Mouse (Mus musculus) gastrocnemius, postnatal 14 days (tissue): ENCODE data around the gene Nav2. TPM values are rescaled to one million over a fixed set of nuclear protein-coding genes. Genes with fewer than 3 reads are reported as not detected.

Experiments used
- DNase-seq: peaks from one replicate; pipeline ENCODE4 v3.0.0; 2021; ENCODE audit warnings: mixed read lengths
- intact Hi-C: fragments of 180-260 bp; cut with DNase I; formaldehyde crosslinking; loops from one replicate; pipeline ENCODE4 v1.15.1; 2025; ENCODE audit warnings: low total_unique reads
- total RNA-seq, 2 experiments: library from RNA; stranded (reverse); gene quantifications; 2 replicates each; pipeline ENCODE4 v1.2.3; 2021

Nav2 gene
- total RNA-seq, 2 experiments from 2014 or later, result 26.2 to 39.3 TPM

DNA sequence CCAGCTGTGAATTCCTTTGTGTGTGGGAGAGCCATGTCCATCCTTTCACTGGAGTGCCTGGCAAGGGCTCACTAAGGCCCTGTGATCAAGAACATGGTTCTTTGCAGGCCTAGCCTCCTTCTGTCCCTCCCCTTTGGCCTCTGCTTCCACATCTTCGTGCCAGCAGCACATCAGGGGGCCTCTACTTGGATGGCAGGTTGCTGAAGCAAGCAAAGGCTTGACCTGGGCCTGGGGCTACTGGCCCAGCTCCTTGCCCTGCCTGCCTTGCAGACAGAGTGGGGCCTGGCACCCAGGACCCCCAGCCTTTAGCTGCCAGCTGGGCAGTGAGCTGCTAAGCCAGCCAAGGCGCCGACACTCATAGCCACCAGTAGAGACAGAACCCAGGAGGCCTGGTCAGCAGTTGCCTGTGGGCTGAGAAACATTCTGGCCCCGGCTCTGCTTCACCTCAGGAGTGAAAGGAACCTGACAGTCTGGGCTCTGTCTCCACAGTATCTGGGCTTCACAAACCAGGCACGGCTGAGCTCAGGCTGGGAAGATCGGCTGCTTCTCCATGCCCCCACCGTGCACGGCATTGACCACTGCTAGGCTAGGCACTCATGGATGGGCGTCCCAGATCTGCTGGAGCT, 267.4 kb downstream of the Nav2 start:
- intact Hi-C loops, result no loop called here
- no peak for DNase-seq

DNA sequence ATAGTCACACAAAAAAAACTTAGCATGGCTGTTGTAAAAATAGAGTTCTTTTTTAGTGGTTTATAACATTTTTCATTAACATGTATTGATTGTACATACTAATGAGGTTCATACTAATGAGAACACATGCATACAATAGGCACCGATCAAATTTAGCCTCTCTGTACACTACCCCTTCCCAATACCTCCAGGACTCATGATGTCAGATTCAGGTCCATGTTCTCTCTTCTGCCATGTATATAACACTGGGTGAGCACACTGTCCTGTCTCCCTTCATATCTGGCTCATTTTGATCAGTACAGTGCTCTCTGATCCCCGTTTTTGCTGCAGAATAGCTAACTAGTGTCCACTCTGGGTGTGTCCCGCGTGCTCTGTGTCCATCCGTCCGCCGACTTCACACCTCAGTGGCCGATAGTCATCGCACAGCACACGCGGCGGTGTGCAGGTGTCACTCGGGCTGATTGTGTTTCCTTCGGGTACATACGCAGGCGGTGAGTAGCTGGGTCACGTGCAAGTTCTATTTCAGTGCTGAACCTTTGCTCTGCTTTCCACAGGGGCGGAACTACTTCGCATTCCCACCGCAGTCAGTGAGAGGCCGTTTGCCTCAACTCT, 268.2 kb downstream of the Nav2 start:
- DNase-seq, result no peak
- intact Hi-C loops, result no loop called here

DNA sequence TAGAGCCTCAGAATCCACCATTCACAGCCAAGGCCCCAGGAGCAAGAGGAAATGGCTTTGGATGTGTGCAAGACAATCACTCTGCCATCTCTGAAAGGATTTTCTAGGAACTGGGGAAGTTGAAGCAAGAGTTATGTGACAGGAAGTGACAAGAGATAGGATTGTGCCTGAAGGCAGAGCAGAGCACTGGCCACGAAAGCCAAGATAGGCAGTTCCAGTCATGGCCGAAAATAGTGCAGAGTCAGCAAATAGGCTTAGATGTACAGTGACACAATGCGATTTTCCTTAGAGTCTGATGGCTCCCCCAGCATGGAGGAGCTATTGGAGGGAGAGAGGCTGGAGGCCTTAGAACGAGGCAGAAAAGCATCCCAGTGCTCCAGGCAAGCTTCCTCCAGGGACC, 269.7 kb downstream of the Nav2 start:
- intact Hi-C loops, result no loop called here
- no peak for DNase-seq

DNA sequence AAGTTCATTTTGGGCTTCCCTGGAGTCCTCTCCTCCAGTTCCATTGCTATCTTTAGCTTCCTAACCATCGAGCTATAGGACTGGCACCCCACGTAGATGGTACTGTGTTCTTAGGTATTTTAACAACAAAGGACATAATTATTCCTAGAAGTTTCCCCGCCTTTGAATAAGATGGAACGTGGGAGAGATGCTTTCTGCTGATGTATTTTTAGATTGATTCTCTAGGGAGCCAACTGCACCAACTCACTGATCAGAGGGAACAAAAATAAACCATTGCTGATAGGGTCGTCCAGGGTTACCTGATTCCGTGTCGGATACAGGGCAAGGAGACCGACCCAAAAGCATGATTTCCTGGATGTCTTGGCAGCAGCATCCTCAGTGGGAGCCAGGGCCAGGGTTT, 272.5 kb downstream of the Nav2 start:
- DNase-seq, result no peak
- intact Hi-C loops, result no loop called here

DNA sequence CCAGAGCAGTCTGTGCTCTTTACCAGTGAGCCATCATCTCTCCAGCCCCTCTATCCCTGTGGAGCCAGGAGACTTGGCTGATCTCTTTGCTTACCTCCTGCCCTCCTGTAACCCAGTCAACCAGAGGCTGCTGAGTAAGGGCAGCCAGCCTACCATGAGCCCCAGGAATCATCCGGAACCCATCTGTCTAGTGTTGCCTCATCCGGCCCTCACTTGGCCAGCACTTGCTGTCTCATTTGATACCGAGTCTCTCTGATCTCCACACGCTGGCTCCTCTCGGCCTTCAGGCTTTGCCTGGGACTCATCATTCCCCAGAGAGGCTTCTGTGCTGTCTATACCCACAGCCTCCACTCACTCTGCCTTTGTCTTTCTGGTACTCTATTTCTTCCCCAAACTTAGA, 273.9 kb downstream of the Nav2 start:
- DNase-seq, result peak; percentile 15
- intact Hi-C loops, result no loop called here

DNA sequence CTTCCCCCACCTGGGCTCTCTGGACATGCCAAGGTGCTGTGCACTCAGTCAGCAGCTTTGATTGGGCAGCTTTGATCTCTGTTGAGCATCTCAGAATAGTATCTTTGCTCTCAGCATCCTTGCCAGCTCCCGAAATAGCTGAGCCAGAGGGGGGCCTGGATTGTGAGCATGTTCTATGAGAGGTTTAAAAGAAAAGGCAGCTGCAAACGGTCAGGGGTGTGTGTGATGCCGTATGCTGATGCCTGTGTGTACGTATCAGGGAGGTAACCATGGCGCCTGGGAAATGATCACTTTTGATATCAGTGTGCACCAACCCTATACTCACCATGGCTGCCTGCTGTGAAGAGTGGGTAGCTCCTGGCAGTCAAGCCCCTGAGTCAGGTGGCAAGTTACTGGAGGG, 275.2 kb downstream of the Nav2 start:
- DNase-seq, result no peak
- intact Hi-C loops, result no loop called here

DNA sequence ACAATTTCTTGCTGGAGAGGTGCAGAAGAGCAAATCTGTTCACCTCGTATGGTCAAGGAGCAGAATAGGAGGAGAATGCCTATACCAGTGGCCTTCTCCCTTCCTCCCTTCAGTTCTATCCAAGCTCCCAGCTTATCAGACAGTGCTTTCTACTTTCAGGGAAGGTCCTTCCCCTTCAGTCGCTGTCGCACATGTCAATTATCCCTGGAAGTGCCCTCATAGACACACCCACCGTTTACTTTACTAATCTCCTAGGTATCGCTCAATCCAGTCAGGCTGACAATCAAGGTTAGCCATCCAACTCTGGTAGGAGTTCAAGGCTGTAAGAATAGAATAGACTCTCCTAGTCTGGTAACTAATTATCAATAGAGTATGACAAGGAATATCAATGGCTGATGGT, 277.5 kb downstream of the Nav2 start:
- no peak for DNase-seq
- intact Hi-C loops, result no loop called here

DNA sequence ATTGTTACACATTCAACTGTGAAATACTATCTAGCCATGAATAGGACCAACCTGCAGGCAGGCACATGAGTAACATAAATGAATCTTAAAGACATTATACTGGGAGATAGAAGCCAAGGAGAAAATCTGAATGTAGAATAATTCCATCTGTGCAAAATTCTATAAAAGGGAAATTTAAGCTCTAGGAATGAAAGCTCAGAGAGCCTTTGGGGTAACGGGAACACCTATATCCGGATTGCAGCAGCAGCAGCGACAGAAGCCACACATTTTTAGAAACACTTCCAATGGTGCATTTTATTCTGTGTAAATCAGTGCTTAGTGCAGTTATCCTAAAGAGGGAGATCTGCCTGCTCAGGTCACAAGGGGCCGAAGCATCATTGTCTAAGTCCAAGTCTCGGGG, 280.8 kb downstream of the Nav2 start:
- intact Hi-C loops, result no loop called here
- no peak for DNase-seq

DNA sequence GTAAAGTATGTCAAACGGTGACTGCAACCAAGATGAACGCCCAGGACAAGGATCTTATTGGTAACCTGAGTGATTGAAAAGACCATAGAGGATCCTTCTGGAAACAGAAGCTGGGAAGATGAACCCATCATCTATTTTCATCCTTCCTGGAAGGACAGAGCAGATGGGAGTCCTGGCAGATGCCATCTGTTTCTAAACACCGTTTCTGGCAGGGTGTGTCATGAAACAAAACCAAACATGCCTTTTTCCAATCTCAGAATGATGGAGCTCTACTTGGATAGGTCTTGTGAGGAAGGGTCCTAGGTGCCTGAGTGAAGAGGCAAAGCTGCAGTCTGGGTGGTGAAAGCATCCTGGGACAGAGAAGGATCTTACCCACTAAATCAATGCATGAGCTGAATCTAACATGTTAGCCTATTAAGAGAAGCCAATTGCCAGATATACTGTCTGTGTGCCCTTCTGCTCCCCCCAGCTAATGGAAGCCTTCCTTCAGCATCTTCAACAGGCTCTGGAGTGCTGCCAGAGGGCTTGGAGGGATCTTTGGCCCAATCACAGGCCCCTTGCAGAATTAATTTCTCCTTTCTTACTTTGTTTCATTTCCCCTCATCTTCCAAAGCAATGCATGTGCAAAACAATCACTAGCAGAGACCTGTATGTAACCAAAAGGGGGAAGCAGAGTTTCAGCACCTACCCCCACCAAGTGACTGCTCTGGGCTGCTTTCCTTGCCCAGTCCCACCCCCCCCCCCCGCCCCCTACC, 281.9 kb downstream of the Nav2 start:
- intact Hi-C loops, result no loop called here
- no peak for DNase-seq

DNA sequence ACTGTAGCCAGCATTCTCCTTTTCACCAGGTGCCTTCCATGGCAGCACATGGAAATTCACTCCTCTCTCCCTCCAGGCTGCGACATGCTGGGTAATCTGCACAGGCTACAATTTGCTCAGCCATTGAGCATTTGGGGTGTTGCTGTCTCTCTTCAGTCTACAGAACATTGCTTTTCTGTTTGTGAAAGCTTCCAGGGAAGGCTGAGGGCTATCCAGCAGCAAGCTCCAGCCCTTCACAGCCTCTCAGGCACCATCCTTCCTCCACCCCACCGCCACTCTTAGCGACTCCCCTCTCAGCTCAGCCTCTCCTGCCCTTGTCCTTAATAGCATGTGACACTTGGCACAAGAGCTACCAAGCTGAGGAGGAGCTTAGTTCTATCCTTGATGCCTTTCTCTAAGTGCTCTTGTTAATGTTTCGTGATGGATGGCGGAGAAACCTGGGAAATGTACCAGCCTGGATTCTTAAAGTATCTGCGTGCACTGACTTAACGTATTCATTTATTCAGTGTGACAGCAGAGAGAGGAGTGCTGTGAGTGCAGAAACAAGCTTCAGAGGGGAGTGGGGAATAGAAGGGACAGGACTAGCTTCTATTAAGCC, 282.7 kb downstream of the Nav2 start:
- DNase-seq, result no peak
- intact Hi-C loops, result no loop called here

DNA sequence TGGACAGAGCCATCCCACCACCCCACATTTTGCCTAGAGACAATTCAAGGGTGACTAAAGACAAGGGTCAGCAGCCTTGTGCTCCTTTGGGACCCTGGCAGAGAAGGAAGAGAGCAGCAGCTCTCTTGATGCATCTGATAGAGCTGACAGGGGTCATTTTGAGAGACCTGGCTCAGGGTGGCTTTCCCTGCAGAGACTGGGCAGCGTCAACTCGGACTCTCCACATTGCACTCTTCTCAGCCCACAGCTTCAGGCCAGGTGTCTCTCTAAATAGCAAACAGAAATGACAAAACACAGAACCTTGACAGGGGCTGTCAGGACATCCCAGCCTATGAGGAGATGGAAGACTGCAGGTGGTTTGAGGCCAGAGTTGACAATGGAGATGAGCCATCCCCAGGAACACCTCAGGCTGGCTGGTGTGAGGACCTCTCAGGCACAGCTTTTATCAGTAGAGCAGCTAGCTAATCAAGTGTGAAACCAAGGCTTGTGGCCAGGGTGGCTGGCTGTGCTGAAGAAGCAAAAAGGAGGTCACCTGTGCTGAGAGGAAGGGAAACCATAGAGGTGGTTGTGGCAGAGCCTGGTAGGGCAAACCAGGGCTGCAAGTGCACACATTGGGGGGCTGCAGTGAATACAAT, 283.7 kb downstream of the Nav2 start:
- no peak for DNase-seq

DNA sequence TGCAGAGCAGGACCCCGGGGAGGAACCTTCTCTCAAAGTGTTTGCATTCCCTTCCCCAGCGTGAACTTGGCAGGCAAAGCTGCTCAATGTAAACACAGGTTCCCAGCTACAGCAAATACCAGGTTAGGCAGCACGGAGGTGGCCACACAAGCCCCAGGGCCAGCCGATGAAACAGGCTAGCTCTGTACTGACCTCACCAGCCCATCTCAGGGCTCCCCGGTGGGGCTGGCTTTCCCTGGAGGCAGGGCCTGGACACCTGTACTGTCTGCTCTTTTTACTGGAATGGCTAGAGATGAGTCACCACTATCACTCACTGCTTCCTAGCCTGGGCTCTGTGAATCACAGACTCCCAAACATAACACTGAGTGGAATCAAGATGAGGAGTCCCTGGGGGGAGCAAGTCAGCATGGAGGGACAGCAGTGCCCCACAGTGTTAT, 287.2 kb downstream of the Nav2 start:
- intact Hi-C loops, result no loop called here
- no peak for DNase-seq

More for the DNA sequence above, 283.7 kb downstream of the Nav2 start:
- intact Hi-C loops, result no loop called here

DNA sequence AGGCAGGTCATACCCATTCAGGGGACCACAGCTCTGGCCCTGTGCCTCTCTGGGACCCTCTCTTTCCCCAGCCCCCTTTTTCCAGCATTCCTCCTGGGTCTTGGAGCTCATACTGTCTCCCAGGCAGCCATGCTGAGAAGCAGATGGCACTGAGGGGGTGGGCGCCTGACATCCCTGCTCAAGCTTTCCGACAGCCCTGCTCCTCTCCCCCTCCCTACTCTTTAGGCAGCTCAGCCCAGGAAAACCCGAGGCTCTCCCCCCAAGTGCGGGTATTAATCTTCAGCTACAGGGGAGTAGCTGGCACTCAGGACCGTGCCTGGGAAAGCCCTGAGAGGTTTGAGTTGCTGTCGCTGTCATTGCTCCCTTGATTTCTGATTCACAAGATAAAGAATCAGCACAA, 290.9 kb downstream of the Nav2 start:
- no peak for DNase-seq
- intact Hi-C loops, result no loop called here

DNA sequence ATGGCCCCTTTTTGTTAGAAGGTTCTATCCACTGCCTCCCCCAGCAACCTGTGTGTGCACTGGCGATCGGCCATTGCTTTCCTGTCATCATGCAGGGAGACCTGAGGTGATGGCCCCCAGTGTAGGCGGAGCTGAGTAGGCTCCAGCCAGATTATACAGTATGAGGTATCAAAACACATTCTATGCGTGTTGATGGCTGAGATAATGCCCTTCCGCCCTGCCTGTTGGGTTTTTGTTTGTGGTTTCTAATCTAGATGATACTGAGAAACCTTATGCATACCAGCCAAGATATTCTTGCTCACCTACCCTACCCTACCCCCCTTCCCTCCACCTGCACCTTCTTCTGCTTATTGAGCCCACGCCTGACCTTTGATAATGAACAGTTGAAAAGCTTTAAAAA, 291.8 kb downstream of the Nav2 start:
- DNase-seq, result no peak
- intact Hi-C loops, result no loop called here

DNA sequence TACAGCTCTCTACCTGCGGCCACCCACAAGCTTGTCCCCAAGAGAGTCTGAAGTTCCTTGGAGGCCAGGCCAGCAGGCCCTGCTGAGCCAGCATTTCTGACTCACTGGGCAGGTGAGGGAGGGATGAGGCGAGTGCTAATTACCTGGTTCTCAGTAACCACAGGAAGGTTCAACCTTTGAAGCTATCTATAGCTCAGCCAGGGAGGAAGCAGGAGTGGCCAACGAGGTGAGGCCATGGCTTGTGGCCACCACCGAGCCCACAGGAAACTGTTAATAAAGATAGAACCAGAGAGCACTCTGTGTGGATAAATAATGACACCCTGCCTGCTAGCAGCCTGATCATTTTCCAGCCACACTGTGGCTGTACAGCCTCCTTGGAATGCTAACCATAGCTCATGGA, 294.5 kb downstream of the Nav2 start:
- intact Hi-C loops, result no loop called here
- no peak for DNase-seq

DNA sequence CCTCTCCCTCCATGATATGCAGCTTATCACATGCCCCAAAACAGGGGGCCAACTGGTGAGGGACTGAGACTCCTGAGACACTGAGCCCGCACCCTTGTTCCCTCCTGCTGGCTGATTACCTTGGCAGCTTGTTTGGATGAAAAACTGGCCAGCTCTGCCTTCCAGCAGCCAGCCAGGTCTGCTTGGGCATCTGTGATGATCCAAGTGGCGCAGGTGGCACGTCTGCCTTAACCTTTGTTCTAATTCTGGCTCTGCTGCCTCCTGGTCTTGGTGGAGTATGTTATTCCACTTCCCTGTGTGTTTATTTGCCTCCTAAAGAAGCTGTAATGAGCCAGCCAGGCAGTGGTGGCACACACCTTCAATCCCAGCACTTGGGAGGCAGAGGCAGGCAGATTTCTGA, 296.3 kb downstream of the Nav2 start:
- no peak for DNase-seq
- intact Hi-C loops, result no loop called here

DNA sequence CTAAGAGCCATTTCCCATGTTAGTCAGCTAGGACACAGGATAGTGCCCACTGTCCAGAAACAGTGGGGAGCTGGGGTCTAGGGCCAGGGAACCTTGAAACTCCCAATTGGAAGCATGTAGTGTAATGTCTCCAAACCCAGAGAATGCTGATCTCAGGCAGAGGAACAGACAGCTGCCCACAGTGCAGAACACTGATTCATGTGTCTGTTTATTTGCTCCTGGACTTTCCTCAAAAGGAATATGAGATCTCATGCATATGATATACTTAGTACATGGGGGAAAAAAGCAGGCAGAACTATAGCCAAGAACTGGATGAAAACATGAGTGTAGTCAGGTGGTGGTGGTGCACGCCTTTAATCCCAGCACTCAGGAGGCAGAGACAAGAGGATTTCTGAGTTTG, 297.0 kb downstream of the Nav2 start:
- no peak for DNase-seq
- intact Hi-C loops, result no loop called here

DNA sequence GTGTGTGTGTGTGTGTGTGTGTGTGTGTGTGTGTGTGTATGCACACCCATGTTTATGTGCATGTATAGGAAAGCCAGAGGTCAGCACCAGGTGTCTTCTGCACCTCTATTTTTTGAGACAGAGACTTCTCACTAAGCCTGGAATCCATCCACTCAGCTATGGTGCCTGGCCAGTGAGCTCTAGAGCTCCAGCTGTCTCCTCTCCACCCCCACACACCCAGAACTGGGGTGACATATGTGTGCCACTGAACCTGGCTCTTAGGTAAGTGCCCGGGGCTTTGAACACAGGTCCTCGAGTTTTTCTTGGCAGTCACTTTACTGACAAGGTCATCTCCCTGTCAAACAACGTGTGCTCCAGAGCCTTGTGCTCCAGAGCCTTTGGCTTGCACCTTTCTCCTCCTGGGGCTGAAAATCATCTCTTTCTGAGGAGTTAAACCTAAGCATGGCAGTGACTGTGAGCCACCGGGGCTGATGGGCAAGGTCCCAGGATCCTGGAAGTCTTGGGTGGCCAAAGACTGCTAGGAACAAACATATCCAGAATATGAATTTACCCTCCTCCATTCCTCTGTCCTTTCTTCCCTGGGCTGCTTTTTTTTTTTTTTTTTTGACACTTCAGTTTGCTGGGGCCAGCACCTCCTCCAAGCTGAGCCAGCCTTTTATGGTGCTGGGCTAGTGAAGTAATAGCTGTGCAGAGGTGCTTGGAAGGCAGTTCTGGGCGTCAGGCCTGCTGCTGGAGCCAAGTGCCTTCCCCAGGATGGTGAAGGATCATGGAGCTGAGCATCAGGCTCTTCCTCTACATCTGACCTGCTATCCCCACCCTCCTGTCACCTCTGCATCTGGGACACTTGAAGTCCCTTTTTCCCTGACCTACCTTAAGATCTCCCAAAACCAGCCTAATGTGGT, 298.5 kb downstream of the Nav2 start:
- intact Hi-C loops, result no loop called here
- no peak for DNase-seq

DNA sequence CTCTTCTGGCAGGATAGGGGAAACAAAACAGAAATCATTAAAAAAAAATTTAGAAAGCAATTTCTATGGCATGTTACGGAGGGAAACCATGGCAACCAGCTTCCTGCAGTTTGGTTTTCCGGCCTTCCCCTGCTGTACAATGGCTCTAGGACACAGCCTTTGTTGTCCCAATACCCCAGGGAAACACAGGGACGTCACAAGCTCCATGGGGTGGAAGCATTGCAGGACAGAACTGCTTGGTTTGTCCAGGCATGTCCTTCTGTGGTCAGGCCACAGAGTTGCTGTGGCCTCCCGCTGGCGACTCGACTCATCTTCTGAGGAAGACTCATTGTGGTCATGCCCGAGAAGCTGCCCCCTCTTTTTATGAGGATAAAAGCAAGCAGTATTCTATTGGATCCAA, 301.0 kb downstream of the Nav2 start:
- intact Hi-C loops, result no loop called here
- peak; percentile 31 for DNase-seq
